Mouse (Mus musculus) c-Kit-positive CD71-positive TER-119-positive erythroid progenitor cells, embryonic 14.5 days (primary cell): ENCODE measurements around the gene 1700056E22Rik.

Experiments
- DNase-seq: peaks from one replicate; pipeline ENCODE4 v3.0.0-alpha.2; 2013; ENCODE audit warnings: low spot score

The 1700056E22Rik gene

DNA sequence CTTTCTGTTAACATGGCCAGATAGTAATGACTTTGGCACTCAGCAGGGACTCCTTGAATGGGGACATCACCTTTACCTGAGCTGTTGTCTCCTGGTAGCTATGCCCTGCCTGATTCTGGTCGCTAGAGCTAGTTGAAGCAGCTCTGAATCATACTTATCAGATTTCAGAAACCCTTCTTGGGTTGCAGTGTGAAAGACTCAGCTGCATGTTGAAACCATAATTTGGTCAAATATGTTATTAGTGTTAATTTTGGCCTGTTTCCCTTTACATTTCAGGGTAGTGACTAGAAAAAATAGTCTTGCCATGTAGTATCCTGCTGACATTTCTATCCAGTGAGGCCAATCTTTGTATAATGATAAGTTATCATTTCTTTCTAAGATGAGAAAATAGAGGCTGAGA lies 17.2 kb upstream of the 1700056E22Rik start:
- DNase-seq, result no peak

DNA sequence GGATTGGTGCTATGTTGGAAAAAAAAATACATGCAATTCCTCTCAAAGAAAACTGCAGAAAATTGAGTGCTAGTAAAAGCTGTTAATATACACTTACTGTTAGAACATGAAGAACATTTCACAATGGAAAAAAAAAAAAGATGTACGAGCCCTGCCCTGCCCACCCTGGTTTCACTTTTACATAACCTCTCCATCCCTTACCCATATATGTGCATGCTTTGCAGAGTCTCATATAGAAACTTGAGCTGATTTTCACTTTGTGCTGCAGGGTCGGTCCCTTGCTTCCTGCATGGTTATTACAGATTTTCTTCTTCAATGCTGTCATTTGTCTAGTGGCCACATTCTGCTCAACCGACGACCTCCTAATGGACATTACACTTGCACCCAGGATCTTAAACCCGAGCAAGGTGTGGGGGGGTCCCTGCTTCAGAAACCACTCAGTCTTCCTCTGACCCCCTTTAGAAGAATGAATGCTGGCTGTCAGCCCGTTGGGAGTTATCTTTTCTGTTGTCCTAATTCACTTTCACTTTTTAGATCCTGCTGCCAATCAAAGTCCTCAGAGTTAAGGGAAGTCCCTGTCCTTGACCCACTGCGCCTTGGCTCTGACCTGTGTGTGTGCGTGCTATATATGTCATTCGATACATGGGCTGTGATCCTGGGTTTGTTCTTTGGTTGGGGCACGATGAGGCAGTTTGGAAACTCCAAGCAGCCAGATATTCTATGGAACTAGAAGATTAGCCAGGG lies 14.7 kb upstream of the 1700056E22Rik start:
- no peak for DNase-seq

DNA sequence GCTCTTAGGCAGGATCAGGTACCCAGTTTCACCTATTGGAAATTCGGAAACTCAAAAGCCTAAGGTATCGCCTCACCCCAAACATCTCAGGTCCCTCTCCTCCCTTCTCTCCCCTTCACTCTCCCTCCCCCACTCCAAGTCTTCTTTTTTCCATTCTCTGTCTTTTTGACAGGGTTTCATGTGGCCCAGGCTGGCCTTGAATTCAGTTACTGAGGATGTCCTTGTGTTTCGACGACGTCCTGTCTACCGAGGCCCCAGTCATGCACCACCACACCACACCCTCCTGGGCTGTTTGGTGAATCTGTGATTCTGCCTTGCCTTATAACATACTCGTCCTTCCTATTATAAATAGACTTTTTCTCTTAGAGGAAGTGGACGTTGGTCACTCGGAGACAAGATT lies 13.7 kb upstream of the 1700056E22Rik start:
- DNase-seq, result no peak

DNA sequence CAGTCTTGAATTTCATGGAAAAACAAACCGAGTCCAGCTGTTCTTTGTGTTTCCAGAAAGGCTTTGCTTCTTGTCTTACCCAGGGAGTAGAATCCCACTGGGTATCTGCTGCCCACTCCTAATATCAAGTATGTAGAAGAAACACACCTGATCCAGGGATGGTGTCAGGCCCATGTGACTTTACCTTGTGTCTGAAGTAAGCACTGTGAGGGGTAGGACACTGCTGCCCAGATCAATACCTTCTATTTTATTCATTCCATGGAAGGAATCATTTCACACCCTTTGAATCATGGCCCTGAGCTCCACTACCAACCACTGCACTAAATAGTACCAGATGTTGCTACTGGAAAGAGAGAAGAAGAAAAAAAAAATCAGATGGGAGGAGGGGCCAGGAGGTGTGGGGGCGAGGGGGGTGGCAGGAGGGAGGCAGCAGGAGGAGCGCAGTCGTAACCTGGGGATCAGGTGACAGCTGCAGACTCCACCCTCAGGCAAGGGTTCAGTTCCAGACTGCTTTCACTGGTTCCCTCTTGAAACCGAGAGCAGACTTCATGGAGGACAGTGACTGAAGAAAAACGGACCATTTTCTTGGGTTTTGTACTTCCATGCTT lies 12.1 kb upstream of the 1700056E22Rik start:
- no peak for DNase-seq

DNA sequence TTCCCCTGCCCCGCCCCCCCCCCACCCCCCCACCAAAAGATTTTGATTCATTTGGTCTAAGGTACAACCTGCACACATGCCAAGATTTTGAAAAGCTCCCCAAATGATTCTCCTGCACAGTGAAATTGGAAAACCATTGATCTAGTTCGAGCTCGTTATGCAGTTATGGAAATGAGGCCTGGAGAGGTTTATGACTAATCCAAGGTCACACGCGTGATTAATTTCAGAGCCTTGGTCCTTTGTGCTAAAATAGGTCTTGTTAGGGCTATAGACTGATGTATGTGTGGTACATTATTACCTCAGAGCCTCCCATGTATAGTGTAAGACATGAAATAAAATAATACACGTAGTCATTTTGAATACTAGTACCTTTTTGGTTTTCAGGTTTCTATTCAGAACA lies 9.3 kb upstream of the 1700056E22Rik start:
- DNase-seq, result no peak

DNA sequence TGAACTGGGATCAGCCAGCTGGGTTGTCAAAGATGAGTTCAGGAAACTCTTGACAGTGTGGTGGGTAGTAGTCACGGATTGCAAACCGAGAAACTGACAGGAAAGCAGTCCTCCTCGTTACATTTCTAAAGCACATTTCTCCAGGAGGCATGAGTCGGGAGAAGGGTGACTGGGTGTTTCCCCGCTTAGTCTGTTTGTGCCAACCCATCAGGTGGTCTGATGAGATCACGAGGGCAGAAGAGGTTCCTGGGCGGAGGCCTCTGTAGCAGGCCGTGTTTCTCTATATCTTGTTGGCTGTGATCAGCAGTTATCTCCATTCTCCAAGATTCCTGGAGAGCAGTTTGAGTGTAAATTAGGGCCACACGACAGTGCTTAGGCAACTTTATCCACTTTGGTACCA lies 8.6 kb upstream of the 1700056E22Rik start:
- peak; percentile 23 for DNase-seq

DNA sequence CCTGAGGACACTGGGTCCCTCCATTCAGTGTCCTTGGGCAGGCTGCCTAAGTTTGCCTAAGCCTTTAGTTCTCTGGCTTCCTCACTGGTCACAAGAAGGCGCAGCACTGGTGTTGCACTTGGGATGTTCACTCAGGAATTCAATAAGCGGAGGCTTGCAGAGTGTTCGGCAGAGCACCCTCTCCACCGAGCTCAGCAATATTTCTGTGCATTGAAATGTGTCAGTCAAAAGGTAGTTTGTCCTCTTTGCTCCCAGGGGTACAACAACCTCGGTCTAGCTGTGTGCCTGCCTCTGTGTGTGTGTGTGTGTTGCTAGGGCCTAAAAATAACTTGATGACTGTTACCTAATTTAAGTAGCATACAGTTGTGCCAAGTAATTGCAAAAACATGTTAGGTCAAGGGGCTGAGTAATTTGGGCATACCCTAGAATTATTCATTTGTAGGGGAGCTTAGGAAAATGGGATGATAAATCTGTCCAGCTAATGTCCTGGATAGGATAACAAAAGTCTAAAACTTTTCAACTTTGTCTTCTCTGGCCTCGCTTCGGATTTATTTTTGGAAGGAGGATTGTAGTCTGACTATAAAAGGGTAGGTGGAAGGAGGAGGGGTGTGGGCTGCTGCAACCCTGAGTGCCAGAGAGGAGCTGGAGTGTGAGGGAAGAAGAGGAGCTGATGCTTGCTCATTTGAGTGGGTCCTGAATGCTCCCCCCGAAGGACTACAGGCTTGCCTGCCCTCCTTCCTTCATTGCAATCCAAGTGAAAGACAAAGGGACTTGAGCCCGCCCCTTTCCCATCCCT lies 7.9 kb upstream of the 1700056E22Rik start:
- no peak for DNase-seq

DNA sequence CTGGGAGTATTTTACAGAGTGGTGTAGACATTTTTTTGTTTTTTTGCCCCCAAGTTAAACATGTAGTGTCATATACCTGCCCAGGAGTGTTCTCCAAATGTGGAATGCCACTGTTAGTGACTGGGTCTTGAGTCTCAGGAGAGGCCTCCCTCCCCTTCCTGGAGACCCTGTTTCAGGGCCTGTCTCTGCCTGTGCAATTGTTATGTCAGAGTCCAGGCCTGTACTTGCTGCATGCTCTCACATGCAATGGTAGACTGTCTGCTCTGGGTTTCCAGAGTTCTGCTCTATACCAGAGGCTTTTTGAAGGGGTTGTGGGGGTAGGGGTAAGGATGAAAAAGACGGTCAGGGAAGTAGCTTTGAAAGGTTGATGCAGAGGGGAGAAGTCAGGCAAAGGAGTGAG lies 6.8 kb upstream of the 1700056E22Rik start:
- DNase-seq, result no peak

DNA sequence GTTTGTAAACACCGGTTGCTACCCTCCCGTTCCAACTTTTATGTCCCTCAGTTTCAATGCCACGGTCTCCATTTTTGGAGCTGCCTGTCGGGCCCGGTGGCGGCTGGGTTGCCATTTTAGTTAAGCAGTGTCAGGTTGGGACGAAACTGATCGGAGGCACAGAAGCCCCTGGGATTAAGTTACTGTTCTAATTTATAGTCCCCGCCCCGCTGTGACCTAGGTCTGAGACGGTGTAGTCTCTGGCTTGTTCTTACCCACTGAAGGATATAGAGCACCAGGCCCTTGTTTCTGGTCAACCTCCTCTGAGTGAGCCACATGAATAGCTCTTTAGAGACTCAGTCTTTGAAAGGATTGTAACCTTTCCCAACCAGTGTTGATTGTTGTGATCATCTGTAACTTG lies 6.1 kb upstream of the 1700056E22Rik start:
- DNase-seq, result no peak

DNA sequence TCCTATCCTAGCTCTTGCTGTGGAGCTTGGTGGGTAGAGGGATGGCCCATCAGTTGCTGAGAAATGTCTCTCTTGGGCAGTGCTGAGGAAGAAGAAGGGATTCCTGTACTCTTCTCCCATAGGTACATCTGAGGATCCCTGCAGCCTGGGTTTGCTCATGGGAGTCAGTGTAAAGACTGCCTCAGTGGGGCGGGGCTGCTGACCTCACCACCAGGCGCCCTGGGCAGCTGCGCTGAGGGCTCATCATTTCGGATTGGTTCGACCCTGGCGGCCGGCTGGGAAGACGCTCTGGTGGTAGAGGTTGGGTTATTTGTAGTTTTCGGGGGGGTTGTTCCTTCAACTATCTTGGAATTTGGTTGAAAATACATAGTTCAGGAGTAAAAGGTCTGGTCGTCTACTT lies 5.2 kb upstream of the 1700056E22Rik start:
- DNase-seq, result no peak

DNA sequence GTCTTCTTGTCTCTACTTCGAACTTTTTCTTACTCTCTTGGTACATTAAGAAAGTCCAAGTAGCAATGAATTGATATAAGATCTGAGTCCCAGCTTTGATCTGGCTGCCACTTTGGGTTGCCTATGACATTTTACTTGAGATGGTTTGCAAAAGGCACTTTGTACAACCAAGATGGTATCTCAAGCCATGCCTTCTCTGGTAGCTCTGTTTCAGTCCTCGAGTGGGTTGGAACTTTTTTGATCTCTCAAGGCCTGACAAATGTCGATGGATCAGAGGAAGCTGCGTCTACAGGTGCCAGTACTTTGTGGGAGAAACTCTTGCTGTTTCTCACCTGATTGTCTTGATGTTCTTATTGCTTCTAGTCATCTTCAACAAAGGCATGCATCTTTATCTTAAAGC lies 3.7 kb upstream of the 1700056E22Rik start:
- DNase-seq, result no peak

DNA sequence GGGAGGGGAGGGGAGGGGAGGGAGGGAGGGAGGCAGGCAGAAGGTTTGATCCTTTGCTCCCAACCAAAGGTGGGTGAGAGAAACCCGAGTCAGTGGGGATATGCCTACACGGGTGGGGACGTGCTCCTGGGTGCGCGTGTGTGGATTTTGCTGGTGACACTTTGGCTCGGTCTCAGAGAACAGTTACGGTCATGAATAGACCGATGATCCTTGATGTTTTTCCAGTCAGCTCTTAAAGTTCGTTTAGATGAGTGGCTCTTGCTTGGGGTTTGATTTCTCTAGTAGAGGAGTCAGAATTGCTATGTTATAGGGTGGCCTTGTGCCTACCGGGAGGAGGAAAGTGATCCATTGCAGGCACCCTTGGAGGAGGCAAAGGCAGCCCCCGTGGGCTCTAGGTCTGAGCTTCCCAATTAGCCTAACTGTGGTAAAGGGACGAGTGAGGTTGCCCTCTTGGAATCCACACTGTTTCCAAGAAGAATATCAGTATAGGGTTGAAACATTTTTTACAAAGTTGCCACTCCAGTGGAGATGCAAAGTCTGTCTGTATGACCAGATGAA lies 1.3 kb upstream of the 1700056E22Rik start:
- DNase-seq, result no peak

DNA sequence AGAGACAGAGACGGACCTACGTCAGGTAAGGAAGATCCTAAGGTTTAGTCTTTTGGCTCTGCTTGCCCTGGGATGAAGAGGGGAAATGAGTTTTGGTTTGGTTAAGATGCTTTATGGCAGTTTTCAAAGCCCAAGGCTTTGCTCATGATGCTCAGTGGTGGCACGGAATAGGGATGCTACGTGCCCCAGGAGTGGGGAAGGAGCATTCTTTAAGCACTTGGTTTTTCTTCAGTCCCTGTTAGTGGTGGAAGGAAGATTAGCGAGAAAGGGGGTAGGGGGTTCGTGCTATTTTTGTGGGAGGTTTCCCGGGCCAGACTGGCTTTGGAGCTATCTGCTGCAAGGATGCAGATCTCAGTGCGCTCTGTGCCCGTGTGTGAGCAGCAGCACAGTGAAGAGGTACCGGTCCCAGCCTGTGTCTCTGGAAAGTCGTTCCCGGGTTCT lies 660 bp upstream of the 1700056E22Rik start:
- peak; percentile 30 for DNase-seq

DNA sequence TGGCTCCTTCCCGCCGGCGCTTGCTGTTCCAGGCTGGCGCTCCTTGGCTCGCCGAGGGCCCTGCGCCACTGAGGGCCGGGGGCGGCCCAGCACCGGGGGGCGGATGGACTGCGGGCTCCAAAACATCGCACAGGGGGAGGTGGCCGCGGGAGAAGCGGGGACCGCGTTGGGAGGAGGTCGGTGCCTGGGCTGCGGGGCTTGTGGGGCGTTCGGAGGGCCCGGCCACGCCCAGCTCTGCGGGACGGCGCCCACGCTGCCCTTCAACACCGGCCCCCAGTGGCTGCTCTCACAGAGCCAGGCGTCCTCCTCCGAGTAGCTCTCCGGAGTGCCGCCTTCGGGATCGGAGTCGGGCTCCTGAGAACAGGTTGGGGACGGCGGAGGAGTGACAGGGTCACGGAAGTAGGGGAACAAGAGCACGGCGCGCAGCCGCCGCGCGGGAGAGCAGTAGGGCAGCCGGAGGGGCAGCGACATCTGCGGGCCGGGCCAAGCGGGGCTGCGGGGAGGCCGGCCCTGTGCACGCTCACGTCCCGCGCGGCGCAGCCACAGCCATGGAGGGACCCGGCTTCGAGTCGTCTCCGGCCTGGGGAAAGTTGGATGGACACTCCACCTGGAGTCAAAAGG lies 601 bp downstream of the 1700056E22Rik start:
- peak; percentile 45 for DNase-seq

DNA sequence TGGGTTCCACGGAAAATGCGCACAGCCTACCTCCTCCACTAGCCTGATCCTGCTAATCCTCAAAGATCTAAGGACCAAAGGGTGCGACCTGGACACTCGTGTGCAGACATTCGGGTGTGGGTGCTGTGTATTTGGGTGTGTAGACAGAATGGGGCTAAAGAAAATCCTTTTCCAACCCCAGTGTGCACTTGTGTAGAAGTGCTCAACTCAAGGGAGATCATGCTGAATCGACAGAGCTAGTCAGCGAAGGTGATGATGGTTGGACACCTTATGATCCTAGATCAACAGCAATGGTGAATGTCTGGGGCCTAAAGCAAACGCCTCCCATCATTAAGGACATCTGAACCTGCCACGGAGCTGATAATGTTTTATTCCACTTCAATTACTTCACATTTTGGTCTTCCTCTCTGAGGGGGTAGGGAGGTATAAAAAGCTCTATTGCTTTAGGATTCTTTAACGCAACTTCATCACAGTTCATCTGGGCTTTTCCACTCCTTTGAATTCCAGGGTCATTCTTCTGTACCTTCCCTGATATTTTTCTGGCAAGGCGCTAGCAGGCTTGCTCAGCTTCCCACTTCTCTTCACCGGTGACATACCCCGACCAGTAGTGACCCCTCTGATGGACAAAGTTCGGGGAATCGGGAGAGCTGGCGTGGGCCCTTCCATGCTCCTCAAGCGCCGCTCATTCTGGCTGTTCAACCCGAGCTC lies 1.3 kb downstream of the 1700056E22Rik start:
- peak; percentile 11 for DNase-seq

DNA sequence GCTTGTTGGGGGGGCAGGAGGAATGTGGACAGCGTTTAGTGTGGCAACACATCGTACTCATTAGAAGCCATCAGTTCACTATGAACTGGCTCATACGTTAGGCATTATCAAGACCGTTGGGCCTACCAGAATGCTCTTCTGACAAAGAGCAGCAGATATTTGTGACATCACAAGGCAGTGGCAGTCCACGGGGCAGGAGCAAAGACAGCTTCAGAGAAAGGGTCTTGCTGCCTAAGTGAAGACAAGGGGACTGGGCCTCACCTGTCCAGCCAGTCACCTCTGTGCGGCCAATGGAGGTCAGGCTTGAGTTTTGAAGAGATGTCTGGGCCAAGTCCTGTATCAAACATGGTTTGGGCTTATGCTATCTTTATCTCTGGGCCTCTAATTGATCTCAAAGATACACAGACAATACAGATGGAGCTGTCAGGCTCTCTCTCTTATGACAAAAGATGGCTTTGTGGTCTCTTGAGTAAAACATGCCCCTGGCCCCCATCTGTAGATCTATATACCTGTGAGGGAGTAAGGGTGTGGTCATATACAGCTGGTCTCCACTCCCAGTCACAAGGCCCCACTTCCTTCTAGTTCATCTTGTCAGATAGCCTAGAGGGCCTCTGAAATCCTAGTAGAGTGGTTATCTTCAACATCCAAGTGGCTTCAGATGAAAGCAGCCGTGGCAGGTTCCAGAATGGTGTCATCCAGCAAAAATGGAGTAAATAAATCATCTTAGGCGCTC lies 3.9 kb downstream of the 1700056E22Rik start:
- no peak for DNase-seq

DNA sequence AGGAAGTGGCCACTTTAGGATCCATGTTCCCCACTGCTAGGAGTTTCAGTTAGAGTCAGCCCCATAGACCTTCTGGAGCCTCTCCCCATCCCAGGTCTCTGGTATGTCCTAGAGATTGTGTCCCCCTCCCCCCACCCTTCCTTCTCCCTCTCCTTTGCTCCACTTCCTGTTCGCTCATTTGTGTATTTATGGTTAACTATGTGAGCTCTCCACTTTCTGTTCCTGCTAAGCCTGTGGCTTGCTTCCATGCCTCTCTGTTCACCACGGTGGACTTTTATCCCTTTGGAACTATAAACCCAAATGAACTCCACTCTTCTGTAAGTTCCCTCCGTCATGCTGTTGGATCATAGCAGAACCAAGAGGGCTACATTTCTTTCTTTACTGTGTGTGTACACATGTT lies 7.1 kb downstream of the 1700056E22Rik start:
- no peak for DNase-seq

DNA sequence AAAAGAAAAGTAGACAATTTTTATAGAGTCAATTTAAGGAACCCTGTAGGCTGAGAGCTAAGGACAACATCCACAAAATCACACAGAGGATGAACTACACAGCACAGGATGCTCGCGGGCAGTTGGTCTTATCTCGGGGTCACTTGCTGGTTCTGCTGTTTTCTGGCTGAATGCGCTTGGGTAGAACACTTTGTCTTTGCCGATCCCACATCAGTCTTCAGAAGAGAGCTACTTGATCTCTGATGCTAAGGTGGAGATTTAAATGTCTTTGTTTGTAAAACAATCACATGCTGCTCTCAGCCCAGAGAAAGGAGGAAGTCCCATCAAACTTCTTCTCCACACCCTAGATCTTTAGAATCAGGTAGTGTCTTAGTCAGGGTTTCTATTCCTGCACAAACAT lies 9.0 kb downstream of the 1700056E22Rik start:
- DNase-seq, result no peak

DNA sequence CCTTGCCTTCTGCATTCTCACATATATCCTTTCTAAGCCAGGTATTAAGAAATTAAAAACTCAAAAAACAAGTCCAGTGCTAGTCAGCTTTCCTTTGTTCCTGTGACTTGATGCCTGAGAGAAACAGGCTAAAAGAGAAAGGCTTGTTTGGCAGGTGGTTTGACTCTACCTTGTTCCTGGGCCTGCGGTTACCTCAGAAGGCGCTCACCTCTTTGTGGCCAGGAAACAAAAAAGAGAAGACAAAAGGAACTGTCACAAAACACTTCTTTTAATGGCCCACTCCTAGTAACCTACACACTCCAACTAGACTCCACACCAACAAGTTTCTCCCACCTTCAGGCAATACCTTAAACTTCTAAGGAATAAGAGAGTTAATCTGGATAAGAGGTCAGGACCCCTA lies 9.5 kb downstream of the 1700056E22Rik start:
- no peak for DNase-seq

DNA sequence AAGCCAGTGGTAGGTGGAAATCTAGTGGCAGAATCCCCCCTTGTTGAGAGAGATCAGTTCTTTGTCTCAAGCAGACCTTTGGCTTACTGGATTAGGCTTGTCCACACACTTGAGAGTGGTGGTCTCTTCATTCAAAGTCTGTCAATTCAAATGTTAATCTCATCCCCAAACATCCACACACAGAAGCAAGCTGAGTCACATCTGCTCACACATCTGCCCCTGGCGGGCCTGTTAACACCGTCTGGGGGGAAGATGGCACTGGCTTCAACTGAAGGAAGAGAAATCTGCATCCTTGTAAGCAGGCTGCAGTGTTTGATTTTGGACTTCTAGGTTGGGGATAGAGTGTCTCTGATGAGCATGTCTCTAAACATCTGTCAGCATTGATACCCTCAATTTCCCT lies 10.1 kb downstream of the 1700056E22Rik start:
- DNase-seq, result no peak

DNA sequence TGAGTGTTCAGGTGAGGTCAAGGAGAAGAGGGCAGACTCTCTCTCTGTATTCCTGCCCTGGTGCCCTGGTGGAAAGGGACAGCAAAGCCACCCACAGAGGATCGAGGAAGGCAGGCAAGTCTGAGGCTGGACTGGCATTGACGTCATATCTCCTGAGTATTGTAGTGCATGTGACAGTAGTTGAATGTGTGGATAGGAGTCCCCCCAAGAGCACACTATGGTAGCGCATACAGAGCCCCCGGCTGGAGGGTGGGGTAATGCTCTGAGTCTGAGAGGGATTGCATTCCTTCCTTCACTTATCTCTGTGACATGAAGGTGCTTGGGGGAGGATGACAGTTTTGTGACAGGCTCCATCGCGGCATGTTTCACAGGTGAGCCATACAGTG lies 14.4 kb downstream of the 1700056E22Rik start:
- DNase-seq, result no peak
